Mouse (Mus musculus) CH12.LX (cell line): ENCODE measurements around the gene Cers6.

ENCODE experiments used
- SIN3A ChIP-seq: IDR thresholded peaks from 2 replicates; pipeline ENCODE4 v1.6.1; 2012; ENCODE audit warnings: low read length, improper control_type of control experiment, inconsistent platforms
- USF2 ChIP-seq: conservative IDR thresholded peaks from 2 replicates; pipeline ENCODE4 v1.6.1; 2011; ENCODE audit warnings: low read depth, low read length, improper control_type of control experiment

- TF ChIP-seq USF2 (no peak), SIN3A (no peak)
Measured at GRCm38 (mm10) chr2:69053210-69053858, 192.1 kb downstream of the Cers6 start.
